Mouse (Mus musculus) cerebellum, adult 2 months (tissue): ENCODE results near the gene Cnnm2. TPM values are rescaled to one million over a fixed set of nuclear protein-coding genes. Genes with fewer than 3 reads are reported as not detected.

Source experiments
- DNase-seq, 2 experiments: peaks; one replicate each; pipeline ENCODE4 v3.0.0; 2021
- H3K27ac ChIP-seq: fragments of 200-500 bp; 2 replicates; pipeline ENCODE4 v1.5.1; 2012; ENCODE audit warnings: low read length, control low read depth, inconsistent platforms; ENCODE audit not compliant: insufficient read depth
- H3K27me3 ChIP-seq: fragments of 200-500 bp; 2 replicates; pipeline ENCODE4 v1.6.1; 2012; ENCODE audit warnings: inconsistent platforms, mild to moderate bottlenecking, low read length, moderate library complexity; ENCODE audit not compliant: control insufficient read depth, insufficient read depth
- H3K4me1 ChIP-seq: fragments of 200-500 bp; 2 replicates; pipeline ENCODE4 v1.6.1; 2011; ENCODE audit warnings: low read length; ENCODE audit not compliant: control insufficient read depth, insufficient read depth
- H3K4me3 ChIP-seq: fragments of 200-500 bp; replicated peaks from 2 replicates; pipeline ENCODE3; 2011; ENCODE audit warnings: mild to moderate bottlenecking, low read depth, low read length, control low read depth; ENCODE audit not compliant: insufficient read depth
- CTCF ChIP-seq: fragments of 200-500 bp; IDR thresholded peaks from 2 replicates; pipeline ENCODE4 v1.5.1; 2011; ENCODE audit warnings: low read depth, mild to moderate bottlenecking, control low read depth, low read length, moderate library complexity, borderline replicate concordance; ENCODE audit not compliant: insufficient read depth
- POLR2A ChIP-seq: fragments of 200-500 bp; IDR thresholded peaks from 2 replicates; pipeline ENCODE4 v1.6.1; 2011; ENCODE audit warnings: low read length, control low read depth, borderline replicate concordance; ENCODE audit not compliant: insufficient read depth
- WGBS: fragments of 180-500 bp; shearing (Covaris S2); methylation state at CpG from one replicate; pipeline ENCODE4 v1.1.7; 2018; 5-methylcytosine and 5-hydroxymethylcytosine counted together
- polyA plus RNA-seq: library from polyadenylated mRNA; depleted of rRNA; stranded (reverse); fragments of >200 nt; gene quantifications from 2 replicates; pipeline ENCODE4 v1.2.3, GENCODE M21; 2012

Gene Cnnm2
- polyA plus RNA-seq, 1 experiment: 31.2 TPM

DNA sequence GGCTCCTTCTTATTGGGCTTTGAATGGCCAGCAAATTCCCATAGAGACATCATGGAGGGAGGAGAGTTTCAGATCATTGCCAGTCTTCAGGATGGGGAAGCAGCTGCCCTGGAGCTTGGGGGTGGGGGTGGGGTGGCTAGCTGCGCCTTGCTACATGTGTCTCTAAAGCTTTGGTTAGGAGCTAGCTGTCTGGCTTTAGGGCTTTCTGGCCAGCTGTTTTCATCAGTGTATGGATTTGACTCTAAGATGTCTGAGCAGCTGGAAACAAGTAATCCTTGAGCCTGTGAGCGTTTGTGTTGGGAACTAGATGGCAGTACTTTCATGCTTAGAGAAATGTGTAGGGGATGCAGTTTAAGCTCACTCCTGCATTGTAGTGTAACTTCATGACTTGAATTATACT is 42.3 kb downstream of the Cnnm2 start:
- Histone ChIP-seq H3K4me1 (peaks cover 17% of the 10 kb centered on the region), H3K27me3 (no peaks in the 10 kb centered on the region), H3K27ac (no peak overlapping the region), H3K4me3 (no peak overlapping the region)
- no peak for TF ChIP-seq POLR2A
- TF ChIP-seq CTCF: no peak
- WGBS: 91% methylated on average over 2 of the region's 2 CpGs
- no peak for DNase-seq

GRCm38 (mm10) chr19:46804751-46805150 is 43.4 kb downstream of the Cnnm2 start:
- Histone ChIP-seq H3K27ac (no peak overlapping the region), H3K27me3 (no peaks in the 10 kb centered on the region), H3K4me1 (peaks cover 17% of the 10 kb centered on the region), H3K4me3 (no peak overlapping the region)
- peak; percentile 51 to 79 for DNase-seq
- TF ChIP-seq CTCF: peak; percentile 11; the same call in 1 of the 2 replicates
- no peak for TF ChIP-seq POLR2A
- WGBS: 18% methylated on average over 6 of the region's 6 CpGs

GRCm38 (mm10) chr19:46805933-46806688 is 44.7 kb downstream of the Cnnm2 start:
- no peaks in the 10 kb centered on the region for H3K27me3 ChIP-seq
- TF ChIP-seq CTCF: no peak
- no peak for TF ChIP-seq POLR2A
- peaks cover 21% of the 10 kb centered on the region for H3K4me1 ChIP-seq
- H3K4me3 ChIP-seq: no peak overlapping the region
- 31% methylated on average over 9 of the region's 9 CpGs for WGBS
- DNase-seq: peak in 1 of 2 experiments; percentile 50
- H3K27ac ChIP-seq: no peak overlapping the region

- WGBS: 66% methylated on average over 5 of the region's 5 CpGs
- H3K27ac ChIP-seq: no peak overlapping the region
- no peak for DNase-seq
- no peaks in the 10 kb centered on the region for H3K27me3 ChIP-seq
- no peak for TF ChIP-seq POLR2A
- TF ChIP-seq CTCF: no peak
- peaks cover 21% of the 10 kb centered on the region for H3K4me1 ChIP-seq
- H3K4me3 ChIP-seq: no peak overlapping the region
Observed at GRCm38 (mm10) chr19:46808261-46808660, 46.9 kb downstream of the Cnnm2 start.

GRCm38 (mm10) chr19:46809031-46809430 is 47.6 kb downstream of the Cnnm2 start:
- peak in 1 of 2 experiments; percentile 25 for DNase-seq
- no peak for TF ChIP-seq CTCF
- no peak for TF ChIP-seq POLR2A
- Histone ChIP-seq H3K27me3 (no peaks in the 10 kb centered on the region), H3K4me3 (no peak overlapping the region), H3K4me1 (peaks cover 16% of the 10 kb centered on the region), H3K27ac (no peak overlapping the region)
- 54% methylated on average over 5 of the region's 5 CpGs for WGBS

DNA sequence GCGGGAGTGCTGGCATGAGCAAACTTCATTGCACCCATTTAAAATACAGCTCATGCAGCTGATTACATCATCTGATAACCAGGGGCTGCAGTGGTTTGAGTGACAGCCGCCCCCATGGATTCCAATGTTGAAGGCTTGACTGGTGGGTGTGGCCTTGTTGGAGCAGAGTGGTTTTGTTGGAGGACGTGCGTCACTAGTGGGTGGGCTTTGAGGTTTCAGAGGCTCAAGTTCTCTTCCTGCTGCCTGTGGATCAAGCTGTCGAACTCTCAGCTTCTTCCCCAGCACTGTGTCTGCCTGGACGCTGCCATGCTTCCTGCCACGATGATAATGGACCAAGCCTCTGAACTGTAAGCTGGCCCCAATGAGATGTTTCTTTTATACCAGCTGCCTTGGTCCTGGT is 57.9 kb downstream of the Cnnm2 start:
- no peak overlapping the region for H3K4me3 ChIP-seq
- DNase-seq: no peak
- no peak for TF ChIP-seq POLR2A
- TF ChIP-seq CTCF: no peak
- H3K27ac ChIP-seq: no peak overlapping the region
- WGBS: 69% methylated on average over 7 of the region's 7 CpGs
- no peaks in the 10 kb centered on the region; the same call in 1 of the 2 replicates for H3K4me1 ChIP-seq
- H3K27me3 ChIP-seq: no peaks in the 10 kb centered on the region

DNA sequence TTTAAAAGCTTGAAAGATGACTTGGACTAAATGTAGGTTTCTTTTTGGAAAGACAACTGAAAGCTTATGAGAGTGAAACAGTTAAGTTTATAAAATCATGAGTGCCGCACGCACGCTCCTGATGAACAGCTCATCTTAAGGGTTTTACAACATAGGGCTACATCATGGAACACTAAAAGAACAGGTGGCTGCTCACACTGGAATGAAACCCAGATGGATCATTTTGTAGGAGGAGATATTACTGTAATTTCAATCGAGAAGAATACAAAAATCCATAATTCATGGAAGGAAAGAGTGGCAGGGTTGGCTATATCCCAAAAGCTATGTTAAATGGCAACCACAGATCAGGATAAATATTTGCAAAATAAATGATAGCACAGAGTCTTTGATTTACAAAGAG is 61.1 kb downstream of the Cnnm2 start:
- H3K27me3 ChIP-seq: no peaks in the 10 kb centered on the region
- TF ChIP-seq CTCF (no peak), POLR2A (no peak)
- 86% methylated on average over 4 of the region's 4 CpGs for WGBS
- no peak overlapping the region for H3K27ac ChIP-seq
- DNase-seq: no peak
- H3K4me1 ChIP-seq: 0 out of 2 replicates have a peak, but pooled peaks cover 4% of the 10 kb centered on the region
- no peak overlapping the region for H3K4me3 ChIP-seq

DNA sequence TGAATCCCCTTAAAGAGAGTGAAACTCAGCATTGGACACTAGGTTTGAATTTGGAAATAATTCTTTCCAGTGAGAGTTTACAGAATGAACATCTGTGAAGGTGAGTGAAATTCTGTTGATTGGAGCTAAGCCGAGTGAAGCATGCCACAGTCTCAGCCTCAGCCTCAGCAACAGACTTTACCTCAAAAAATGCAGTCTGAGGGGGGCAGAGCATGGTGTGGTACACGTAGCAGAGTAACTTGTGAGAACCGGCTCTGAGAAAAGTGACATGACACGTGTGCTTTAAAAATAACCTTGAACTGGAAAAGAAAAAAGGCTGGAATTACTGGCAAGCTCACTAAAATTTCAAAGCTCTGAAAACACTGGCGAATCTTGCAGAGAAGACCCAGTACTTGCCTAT is 62.4 kb downstream of the Cnnm2 start:
- H3K4me3 ChIP-seq: no peak overlapping the region
- DNase-seq: no peak
- WGBS: 59% methylated on average over 5 of the region's 5 CpGs
- H3K4me1 ChIP-seq: peaks cover 7% of the 10 kb centered on the region
- no peak overlapping the region for H3K27ac ChIP-seq
- no peaks in the 10 kb centered on the region for H3K27me3 ChIP-seq
- TF ChIP-seq POLR2A (no peak), CTCF (no peak)
